Mouse (Mus musculus): ENCODE data around the gene 9130008F23Rik. TPM values are rescaled to one million over a fixed set of nuclear protein-coding genes. Genes with fewer than 3 reads are reported as not detected.
A peak's percentile ranks its signal among the peaks of the same experiment; 100 is the strongest.

Gene 9130008F23Rik
- polyA plus RNA-seq, 1 experiment from 2014 or later, result 1.3 TPM

DNA sequence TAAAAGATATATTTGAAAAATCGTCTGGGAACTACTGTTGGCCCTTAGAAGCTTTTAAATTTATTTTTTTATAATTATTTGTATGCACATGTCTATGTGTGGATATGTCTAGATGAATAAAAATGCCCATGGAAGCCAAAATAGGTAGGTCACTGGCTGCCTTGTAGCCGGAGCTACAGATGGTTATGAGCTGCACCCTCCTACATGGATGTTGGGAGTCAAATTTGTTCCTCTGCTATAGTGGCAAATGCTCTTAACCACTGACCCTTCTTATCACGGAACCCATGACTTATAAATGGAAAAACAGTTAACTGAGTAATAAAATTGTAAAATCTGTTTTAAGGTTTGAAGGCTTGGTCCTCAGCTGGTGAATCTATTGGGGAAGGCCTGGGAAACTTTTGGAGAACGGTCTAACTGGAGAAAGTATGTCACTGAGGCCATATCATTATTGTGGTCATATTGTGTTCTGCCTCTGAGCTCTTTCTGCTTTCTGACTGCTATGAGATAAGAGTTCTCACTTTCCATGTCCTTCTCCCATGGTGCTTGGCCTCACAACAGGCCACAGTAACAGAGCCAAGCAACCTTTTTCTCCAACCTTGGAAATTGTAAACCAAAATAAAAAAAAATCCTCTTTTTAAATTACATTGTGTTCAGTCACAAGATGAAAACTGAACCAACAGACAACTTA lies 7.6 kb upstream of the 9130008F23Rik start:
- Histone ChIP-seq H3K27ac (ENCODE audit: low read length) (no peak overlapping the region), H3K27me3 (ENCODE audit: control insufficient read depth, insufficient read depth, low read length) (no peaks in the 10 kb centered on the region), H3K9ac (ENCODE audit: low read length) (no peak overlapping the region), H3K4me3 (ENCODE audit: low read length) (no peak overlapping the region), H3K36me3 (ENCODE audit: control insufficient read depth, insufficient read depth) (no peaks in the 10 kb centered on the region), H3K4me1 (ENCODE audit: control insufficient read depth, insufficient read depth, low read length) (no peaks in the 10 kb centered on the region), H3K9me3 (replicated peaks; ENCODE audit: control insufficient read depth, low read length) (no peaks in the 10 kb centered on the region), H3K4me2 (ENCODE audit: low read depth, low read length) (no peak overlapping the region)
- ATAC-seq (replicated peaks; ENCODE audit: extremely low read depth, insufficient read depth, low FRiP score), result no peak
- WGBS, result 73% methylated on average over 4 of the region's 4 CpGs

DNA sequence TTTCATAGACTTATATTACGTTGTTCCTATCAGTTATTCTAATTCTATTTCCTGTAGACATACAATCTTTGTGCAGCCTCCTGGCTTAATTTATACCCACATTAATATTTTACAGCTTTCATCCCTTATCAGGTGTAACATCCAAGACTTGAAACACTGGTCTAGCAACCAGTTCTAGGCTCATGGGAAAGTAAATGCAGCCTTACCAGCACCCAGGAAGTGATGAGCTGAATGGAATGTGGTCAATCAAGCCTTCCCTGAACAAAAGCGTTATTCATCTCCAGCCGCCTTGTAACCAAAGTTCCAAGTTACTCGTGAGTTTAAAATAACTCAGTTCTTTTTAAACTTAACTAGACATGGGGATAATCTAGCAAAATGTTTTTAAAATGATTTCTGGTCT lies 4.8 kb upstream of the 9130008F23Rik start:
- H3K36me3 ChIP-seq (ENCODE audit: control insufficient read depth, insufficient read depth), result no peaks in the 10 kb centered on the region
- H3K4me1 ChIP-seq (ENCODE audit: control insufficient read depth, insufficient read depth, low read length), result peaks cover 3% of the 10 kb centered on the region; the same call in 1 of the 2 replicates
- no peaks in the 10 kb centered on the region for H3K9me3 ChIP-seq (replicated peaks; ENCODE audit: control insufficient read depth, low read length)
- H3K4me2 ChIP-seq (ENCODE audit: low read depth, low read length), result no peak overlapping the region
- H3K9ac ChIP-seq (ENCODE audit: low read length), result no peak overlapping the region
- H3K27me3 ChIP-seq (ENCODE audit: control insufficient read depth, insufficient read depth, low read length), result no peaks in the 10 kb centered on the region
- no peak for ATAC-seq (replicated peaks; ENCODE audit: extremely low read depth, insufficient read depth, low FRiP score)
- no peak overlapping the region for H3K4me3 ChIP-seq (ENCODE audit: low read length)
- 74% methylated on average over 4 of the region's 4 CpGs for WGBS
- no peak overlapping the region for H3K27ac ChIP-seq (ENCODE audit: low read length)

DNA sequence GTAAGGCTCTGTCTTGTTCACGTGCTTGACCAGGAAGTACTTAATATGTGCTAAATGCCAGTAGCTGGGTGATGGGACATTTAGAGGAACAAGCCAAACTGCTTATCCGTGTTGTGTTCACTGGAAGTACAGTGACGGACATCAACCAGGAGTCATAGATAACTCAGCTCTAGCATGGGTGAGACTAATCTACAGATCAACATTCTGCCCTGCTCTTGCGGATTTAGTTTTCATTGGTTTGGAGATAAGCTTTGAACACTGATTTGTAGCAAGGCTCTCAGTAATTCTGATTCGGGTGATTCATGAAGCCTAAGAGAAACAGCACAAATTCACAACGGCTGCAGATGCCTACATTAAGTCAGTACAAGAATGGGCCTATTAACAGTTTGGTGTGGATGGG lies 1.8 kb upstream of the 9130008F23Rik start:
- Histone ChIP-seq H3K27ac (ENCODE audit: low read length) (no peak overlapping the region), H3K36me3 (ENCODE audit: control insufficient read depth, insufficient read depth) (no peaks in the 10 kb centered on the region), H3K4me3 (ENCODE audit: low read length) (no peak overlapping the region), H3K4me1 (ENCODE audit: control insufficient read depth, insufficient read depth, low read length) (peaks cover 15% of the 10 kb centered on the region), H3K4me2 (ENCODE audit: low read depth, low read length) (no peak overlapping the region), H3K27me3 (ENCODE audit: control insufficient read depth, insufficient read depth, low read length) (no peaks in the 10 kb centered on the region), H3K9me3 (replicated peaks; ENCODE audit: control insufficient read depth, low read length) (no peaks in the 10 kb centered on the region), H3K9ac (ENCODE audit: low read length) (no peak overlapping the region)
- no peak for ATAC-seq (replicated peaks; ENCODE audit: extremely low read depth, insufficient read depth, low FRiP score)
- 90% methylated on average over 6 of the region's 6 CpGs for WGBS

DNA sequence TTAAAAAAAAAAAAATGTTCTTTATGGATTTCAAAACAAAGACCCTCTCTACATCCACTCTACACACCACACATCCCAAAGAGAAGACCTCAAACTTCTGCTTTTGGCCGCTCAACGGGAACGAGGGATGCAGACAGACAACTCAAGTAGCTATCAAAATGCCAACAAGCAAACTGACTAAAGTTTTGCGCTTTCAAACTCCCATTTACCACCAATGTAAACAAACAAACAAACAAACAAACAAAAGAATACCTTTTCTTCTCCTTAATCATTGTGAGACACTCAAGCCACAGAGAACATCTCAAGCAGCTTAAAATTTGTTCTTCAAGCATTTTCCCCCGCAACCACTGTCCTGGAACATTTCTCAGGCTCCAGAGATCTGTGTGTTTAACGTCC lies 833 bp downstream of the 9130008F23Rik start:
- Histone ChIP-seq H3K4me3 (ENCODE audit: low read length) (peak overlapping the region; percentile 91), H3K9me3 (replicated peaks; ENCODE audit: control insufficient read depth, low read length) (no peaks in the 10 kb centered on the region), H3K4me2 (ENCODE audit: low read depth, low read length) (peak overlapping the region; percentile 80), H3K27ac (ENCODE audit: low read length) (peak overlapping the region; percentile 82; the same call in 1 of the 2 replicates), H3K4me1 (ENCODE audit: control insufficient read depth, insufficient read depth, low read length) (peaks cover 15% of the 10 kb centered on the region), H3K36me3 (ENCODE audit: control insufficient read depth, insufficient read depth) (no peaks in the 10 kb centered on the region), H3K9ac (ENCODE audit: low read length) (peak overlapping the region; percentile 92), H3K27me3 (ENCODE audit: control insufficient read depth, insufficient read depth, low read length) (no peaks in the 10 kb centered on the region)
- 5% methylated on average over 6 of the region's 6 CpGs for WGBS
- no peak for ATAC-seq (replicated peaks; ENCODE audit: extremely low read depth, insufficient read depth, low FRiP score)

DNA sequence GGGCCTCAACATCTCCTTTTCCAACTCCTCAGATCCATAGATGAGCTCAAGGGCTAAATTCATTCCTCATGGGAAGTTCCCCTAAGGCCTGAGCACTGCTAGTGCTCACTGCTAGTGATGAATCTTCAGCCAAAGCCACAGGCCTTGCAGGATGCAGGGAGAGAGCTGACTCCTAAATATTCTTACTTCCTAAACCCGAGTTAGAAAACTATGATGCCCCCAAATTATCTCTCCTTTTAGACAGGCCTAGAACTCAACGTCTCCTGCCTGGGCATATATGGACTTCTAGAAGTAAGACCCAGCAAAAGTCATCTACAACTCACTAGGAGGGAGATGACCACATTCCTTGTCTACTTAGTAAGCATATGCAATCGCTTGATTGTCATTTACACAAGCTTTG lies 2.6 kb downstream of the 9130008F23Rik start:
- Histone ChIP-seq H3K9me3 (replicated peaks; ENCODE audit: control insufficient read depth, low read length) (no peaks in the 10 kb centered on the region), H3K27ac (ENCODE audit: low read length) (no peak overlapping the region), H3K27me3 (ENCODE audit: control insufficient read depth, insufficient read depth, low read length) (no peaks in the 10 kb centered on the region), H3K4me1 (ENCODE audit: control insufficient read depth, insufficient read depth, low read length) (peaks cover 15% of the 10 kb centered on the region), H3K4me2 (ENCODE audit: low read depth, low read length) (peak overlapping the region; percentile 80), H3K4me3 (ENCODE audit: low read length) (peak overlapping the region; percentile 91), H3K36me3 (ENCODE audit: control insufficient read depth, insufficient read depth) (no peaks in the 10 kb centered on the region), H3K9ac (ENCODE audit: low read length) (peak overlapping the region; percentile 29; the same call in 1 of the 2 replicates)
- 27% methylated on average over 3 of the region's 3 CpGs for WGBS
- ATAC-seq (replicated peaks; ENCODE audit: extremely low read depth, insufficient read depth, low FRiP score), result no peak

DNA sequence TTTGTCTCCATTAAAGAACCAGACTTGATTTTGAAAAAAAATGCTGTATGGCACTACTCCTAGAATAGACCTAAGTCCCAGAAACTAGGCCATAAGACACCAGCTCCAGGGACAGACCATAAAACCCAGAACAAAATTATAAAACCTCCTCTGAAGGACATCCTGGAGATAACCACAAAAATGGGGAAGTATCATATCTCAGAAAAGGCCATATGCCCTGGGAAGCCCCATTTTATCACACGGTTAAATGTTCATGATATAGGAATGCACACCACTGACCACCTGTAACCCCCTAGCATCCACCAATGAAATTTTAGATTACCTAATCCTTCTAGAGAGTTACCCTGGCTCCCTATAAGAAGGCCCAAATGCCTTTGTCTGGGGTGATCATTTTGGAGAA lies 4.8 kb downstream of the 9130008F23Rik start:
- no peak overlapping the region for H3K27ac ChIP-seq (ENCODE audit: low read length)
- no peak overlapping the region for H3K4me2 ChIP-seq (ENCODE audit: low read depth, low read length)
- H3K9ac ChIP-seq (ENCODE audit: low read length), result no peak overlapping the region
- 89% methylated on average over 1 of the region's 1 CpGs for WGBS
- ATAC-seq (replicated peaks; ENCODE audit: extremely low read depth, insufficient read depth, low FRiP score), result no peak
- H3K4me1 ChIP-seq (ENCODE audit: control insufficient read depth, insufficient read depth, low read length), result peaks cover 12% of the 10 kb centered on the region
- H3K9me3 ChIP-seq (replicated peaks; ENCODE audit: control insufficient read depth, low read length), result no peaks in the 10 kb centered on the region
- no peak overlapping the region for H3K4me3 ChIP-seq (ENCODE audit: low read length)
- no peaks in the 10 kb centered on the region for H3K36me3 ChIP-seq (ENCODE audit: control insufficient read depth, insufficient read depth)
- H3K27me3 ChIP-seq (ENCODE audit: control insufficient read depth, insufficient read depth, low read length), result no peaks in the 10 kb centered on the region

DNA sequence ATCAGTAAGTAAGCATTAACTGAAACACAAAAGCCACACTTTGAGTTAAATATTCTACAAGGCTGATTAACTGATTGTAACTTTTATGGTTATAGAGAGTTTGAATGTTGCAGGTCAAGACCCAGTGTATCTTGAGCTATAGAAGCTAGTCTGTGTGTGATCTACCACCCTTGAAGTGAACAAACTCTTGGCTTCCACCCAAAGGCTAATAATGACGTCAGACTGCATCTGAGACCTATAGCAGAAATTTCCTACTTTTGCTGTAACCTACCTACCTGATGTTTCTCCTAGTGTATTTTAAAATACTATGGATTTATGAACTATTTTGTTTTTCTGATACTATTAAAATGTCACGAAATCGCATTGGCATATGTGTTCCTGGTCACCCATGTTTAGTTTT lies 5.7 kb downstream of the 9130008F23Rik start:
- ATAC-seq (replicated peaks; ENCODE audit: extremely low read depth, insufficient read depth, low FRiP score), result no peak
- no peak overlapping the region for H3K4me2 ChIP-seq (ENCODE audit: low read depth, low read length)
- WGBS, result 75% methylated on average over 3 of the region's 3 CpGs

DNA sequence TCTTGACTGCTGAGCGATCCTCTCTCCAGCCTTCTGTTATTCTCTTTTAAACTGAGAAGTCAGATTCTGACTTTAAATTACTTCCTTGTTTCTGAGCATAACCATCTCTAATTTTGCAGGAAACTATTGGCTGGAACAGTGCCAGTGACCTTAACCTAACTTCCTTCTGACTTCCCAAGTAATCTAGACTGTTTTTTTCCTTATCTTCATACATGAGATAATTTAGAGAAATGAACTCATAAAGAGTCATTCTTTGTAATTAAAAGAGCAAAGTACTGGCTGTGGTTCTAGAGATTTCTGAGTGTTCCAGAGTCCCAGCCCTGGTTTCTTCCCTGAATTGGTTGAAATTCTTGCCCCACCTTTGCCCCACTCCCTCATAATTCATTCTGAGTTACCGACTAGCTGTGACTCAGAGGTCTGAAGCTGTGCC lies 6.8 kb downstream of the 9130008F23Rik start:
- Histone ChIP-seq H3K9me3 (replicated peaks; ENCODE audit: control insufficient read depth, low read length) (no peaks in the 10 kb centered on the region), H3K4me1 (ENCODE audit: control insufficient read depth, insufficient read depth, low read length) (peaks cover 18% of the 10 kb centered on the region), H3K27ac (ENCODE audit: low read length) (no peak overlapping the region), H3K27me3 (ENCODE audit: control insufficient read depth, insufficient read depth, low read length) (no peaks in the 10 kb centered on the region), H3K4me3 (ENCODE audit: low read length) (no peak overlapping the region), H3K9ac (ENCODE audit: low read length) (no peak overlapping the region), H3K4me2 (ENCODE audit: low read depth, low read length) (no peak overlapping the region), H3K36me3 (ENCODE audit: control insufficient read depth, insufficient read depth) (no peaks in the 10 kb centered on the region)
- WGBS, result 38% methylated on average over 2 of the region's 2 CpGs
- no peak for ATAC-seq (replicated peaks; ENCODE audit: extremely low read depth, insufficient read depth, low FRiP score)

More for the DNA sequence above, 5.7 kb downstream of the 9130008F23Rik start:
- Histone ChIP-seq H3K9ac (ENCODE audit: low read length) (no peak overlapping the region), H3K4me3 (ENCODE audit: low read length) (no peak overlapping the region), H3K27me3 (ENCODE audit: control insufficient read depth, insufficient read depth, low read length) (no peaks in the 10 kb centered on the region), H3K36me3 (ENCODE audit: control insufficient read depth, insufficient read depth) (no peaks in the 10 kb centered on the region), H3K9me3 (replicated peaks; ENCODE audit: control insufficient read depth, low read length) (no peaks in the 10 kb centered on the region), H3K4me1 (ENCODE audit: control insufficient read depth, insufficient read depth, low read length) (peaks cover 12% of the 10 kb centered on the region), H3K27ac (ENCODE audit: low read length) (no peak overlapping the region)

DNA sequence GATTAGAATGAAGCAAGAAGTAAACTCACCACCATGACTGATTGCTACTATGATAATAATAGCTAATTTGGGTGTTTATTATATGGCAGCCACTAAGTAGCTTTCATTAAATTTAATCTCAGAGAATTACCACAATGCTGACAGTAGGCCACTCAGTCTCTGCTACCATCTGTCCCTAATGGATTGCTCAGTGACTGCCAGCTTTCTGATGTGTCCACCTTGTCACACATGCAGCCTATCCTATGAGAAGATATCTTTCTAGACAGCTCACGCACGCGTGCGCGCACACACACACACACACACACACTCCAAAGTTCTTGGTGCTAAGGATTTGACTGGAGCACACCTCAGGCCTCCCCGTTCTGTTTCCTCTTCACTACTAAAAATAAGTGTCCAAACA lies 7.7 kb downstream of the 9130008F23Rik start:
- H3K27me3 ChIP-seq (ENCODE audit: control insufficient read depth, insufficient read depth, low read length), result no peaks in the 10 kb centered on the region
- no peak overlapping the region for H3K4me3 ChIP-seq (ENCODE audit: low read length)
- 92% methylated on average over 6 of the region's 6 CpGs for WGBS

More for the DNA sequence above, 7.7 kb downstream of the 9130008F23Rik start:
- Histone ChIP-seq H3K36me3 (ENCODE audit: control insufficient read depth, insufficient read depth) (no peaks in the 10 kb centered on the region), H3K9me3 (replicated peaks; ENCODE audit: control insufficient read depth, low read length) (no peaks in the 10 kb centered on the region), H3K4me2 (ENCODE audit: low read depth, low read length) (no peak overlapping the region), H3K9ac (ENCODE audit: low read length) (no peak overlapping the region), H3K4me1 (ENCODE audit: control insufficient read depth, insufficient read depth, low read length) (peaks cover 10% of the 10 kb centered on the region; the same call in 1 of the 2 replicates), H3K27ac (ENCODE audit: low read length) (no peak overlapping the region)
- ATAC-seq (replicated peaks; ENCODE audit: extremely low read depth, insufficient read depth, low FRiP score), result no peak

Measured in heart, embryonic 16.5 days (tissue).